Mouse (Mus musculus) stomach, postnatal 0 days (tissue): Measurements from ENCODE around the gene Txnrd1.

ENCODE experiments used
- CTCF ChIP-seq: IDR thresholded peaks from 2 replicates; pipeline ENCODE4 v1.5.1; 2016; ENCODE audit warnings: antibody characterized with exemption, low read depth, mild to moderate bottlenecking, moderate library complexity
- EP300 ChIP-seq: optimal IDR thresholded peaks from 2 replicates; pipeline ENCODE3; 2016; ENCODE audit warnings: antibody characterized with exemption

DNA sequence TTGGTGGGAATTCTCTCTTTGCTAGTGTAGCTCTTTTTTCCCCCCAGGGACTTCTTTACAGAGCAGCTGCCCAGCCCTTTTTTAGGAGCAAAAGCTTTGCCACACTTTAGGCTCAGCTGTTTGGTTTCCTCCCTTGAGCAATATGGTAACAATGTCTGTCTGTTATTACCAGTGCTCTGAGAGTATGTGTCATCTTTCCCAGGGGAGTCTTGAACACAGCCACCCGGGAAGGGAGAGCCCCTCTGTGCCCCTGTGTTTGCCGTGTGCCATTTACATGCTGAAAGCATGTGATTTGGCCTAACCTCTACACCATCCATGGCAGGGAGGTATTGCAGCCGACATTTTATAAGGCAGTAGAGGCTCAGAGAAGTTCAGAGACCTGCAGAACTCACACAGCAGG lies 29.4 kb upstream of the Txnrd1 start:
- TF ChIP-seq CTCF (no peak), EP300 (no peak)
